Comparison of ENCODE assay signal across 7 mouse cellular contexts in genomic region chr10:80854913-80855748, GRCm38 (mm10). TPM values are rescaled to one million over a fixed set of nuclear protein-coding genes. Genes with fewer than 3 reads are reported as not detected.
DNase-seq lines count a peak whose midpoint lies in the region; ATAC-seq lines count a peak whose summit lies in the region.

Gene Lsm7, minus strand, starts transcription at chr10:80855209.
Gene Sppl2b, plus strand, starts transcription at chr10:80855275.

- peak; percentile 87 for ATAC-seq in intestine, embryonic 15.5 days

- no peaks in the 10 kb centered on the region for H3K9me3 ChIP-seq in intestine, embryonic 15.5 days
- H3K9me3 ChIP-seq in midbrain, embryonic 10.5 days (replicated peaks) = no peaks in the 10 kb centered on the region

- peak within 1 kb of the TSS; percentile 15; the same call in 1 of the 2 replicates for H3K27ac ChIP-seq in intestine, embryonic 15.5 days
- peak within 1 kb of the TSS; percentile 89 for H3K27ac ChIP-seq in midbrain, embryonic 10.5 days (replicated peaks)

- WGBS in intestine, embryonic 15.5 days = under 1% methylated on average over 81 of the region's 81 CpGs
- under 1% methylated on average over 81 of the region's 81 CpGs for WGBS in midbrain, embryonic 10.5 days

- DNase-seq in adrenal gland, adult 18-20 months (ENCODE audit: low spot score in 2 of 2) = peak; percentile 99
- DNase-seq in embryo, embryonic 11 days = peak; percentile 97
- DNase-seq in gastrocnemius, postnatal 36 days = peak; percentile 95 to 98
- peak; percentile 97 for DNase-seq in left cerebral cortex, postnatal 25 days (ENCODE audit: low spot score in 2 of 2)
- peak; percentile 97 for DNase-seq in midbrain, embryonic 10.5 days (ENCODE audit: low spot score)
- peak; percentile 98 for DNase-seq in right cerebral cortex, postnatal 4 days

- H3K4me3 ChIP-seq in intestine, embryonic 15.5 days (replicated peaks) = peak within 1 kb of the TSS; percentile 94
- peak within 1 kb of the TSS; percentile 99 for H3K4me3 ChIP-seq in midbrain, embryonic 10.5 days

- H3K36me3 ChIP-seq in intestine, embryonic 15.5 days = peaks cover 19% of the 10 kb centered on the region
- H3K36me3 ChIP-seq in midbrain, embryonic 10.5 days = peaks cover 35% of the 10 kb centered on the region

- H3K9ac ChIP-seq in intestine, embryonic 15.5 days = peak within 1 kb of the TSS; percentile 85

- no peaks in the 10 kb centered on the region for H3K27me3 ChIP-seq in intestine, embryonic 15.5 days (replicated peaks)
- no peaks in the 10 kb centered on the region for H3K27me3 ChIP-seq in midbrain, embryonic 10.5 days (ENCODE audit: low read depth, poor library complexity, severe bottlenecking)

- peak within 1 kb of the TSS; percentile 98 for H3K4me2 ChIP-seq in intestine, embryonic 15.5 days (replicated peaks)

- H3K4me1 ChIP-seq in intestine, embryonic 15.5 days (replicated peaks) = peaks cover 40% of the 10 kb centered on the region
- peaks cover 50% of the 10 kb centered on the region for H3K4me1 ChIP-seq in midbrain, embryonic 10.5 days

- intact Hi-C loops in gastrocnemius, postnatal 36 days (cut with DNase I) = no loop called here
- intact Hi-C loops in left cerebral cortex, postnatal 25 days (cut with DNase I) = loop anchor here (1.0 kb wide), 1 partner anchor 29 kb away; the partner anchor contains the start of gene Oaz1

RNA-seq across cellular contexts. Expression of gene Lsm7, which starts in this region (rescaled TPM):
- 10 to 100 TPM; 22.9 to 34.3 TPM for total RNA-seq in adrenal gland, adult 18-20 months (2021)
- total RNA-seq in gastrocnemius, postnatal 36 days (2021) = 10 to 100 TPM; 13.7 to 18.8 TPM
- 270 and 286 TPM in 2 replicates for polyA plus RNA-seq in intestine, embryonic 15.5 days (2015; fragmentation: Nextera tagmentation; extraction: Ambion mirVana)
- 10 to 100 TPM; 35.9 to 47.8 TPM for total RNA-seq in left cerebral cortex, postnatal 25 days (2021)
- polyA plus RNA-seq in midbrain, embryonic 10.5 days (2016; fragmentation: Nextera tagmentation; extraction: Ambion mirVana) = 322 and 326 TPM in 2 replicates

RNA-seq across cellular contexts. Expression of gene Sppl2b, which starts in this region (rescaled TPM):
- 10 to 100 TPM; 24.0 to 28.3 TPM for total RNA-seq in adrenal gland, adult 18-20 months (2021)
- total RNA-seq in gastrocnemius, postnatal 36 days (2021) = 10 to 100 TPM; 13.6 to 17.6 TPM
- 34.8 and 37.8 TPM in 2 replicates for polyA plus RNA-seq in intestine, embryonic 15.5 days (2015; fragmentation: Nextera tagmentation; extraction: Ambion mirVana)
- total RNA-seq in left cerebral cortex, postnatal 25 days (2021) = 10 to 100 TPM; 58.6 to 66.2 TPM
- polyA plus RNA-seq in midbrain, embryonic 10.5 days (2016; fragmentation: Nextera tagmentation; extraction: Ambion mirVana) = 42.8 and 45.6 TPM in 2 replicates

Comparison
In these comparisons a context has a peak if more than half of its experiments do, and no peak if none do; other contexts are left out.
1. Peak in every context shown above with its lines: DNase-seq, ATAC-seq, H3K4me3 ChIP-seq and H3K27ac ChIP-seq.